Mouse (Mus musculus) common myeloid progenitor, adult 5-6 weeks (primary cell): ENCODE results near the gene Ccr10. TPM values are rescaled to one million over a fixed set of nuclear protein-coding genes. Genes with fewer than 3 reads are reported as not detected.
"Not testable (repeated sequence)": the region's sequence is repeated elsewhere in the genome, so short reads cannot be mapped to it uniquely, and the experiment has no call there.

Experiments used
- ATAC-seq: replicated peaks from 2 replicates; pipeline ENCODE4 v1.8.0; 2016; ENCODE audit warnings: low read depth, mild to moderate bottlenecking, moderate TSS enrichment, inconsistent platforms; ENCODE audit not compliant: poor library complexity, severe bottlenecking
- total RNA-seq: library from RNA; stranded (forward); fragments of 200-1000, 187-1606 nt; gene quantifications from 2 replicates; pipeline ENCODE4 v1.2.3, GENCODE M21; 2017

The Ccr10 gene
- total RNA-seq, 1 experiment from 2014 or later, result not detected

DNA sequence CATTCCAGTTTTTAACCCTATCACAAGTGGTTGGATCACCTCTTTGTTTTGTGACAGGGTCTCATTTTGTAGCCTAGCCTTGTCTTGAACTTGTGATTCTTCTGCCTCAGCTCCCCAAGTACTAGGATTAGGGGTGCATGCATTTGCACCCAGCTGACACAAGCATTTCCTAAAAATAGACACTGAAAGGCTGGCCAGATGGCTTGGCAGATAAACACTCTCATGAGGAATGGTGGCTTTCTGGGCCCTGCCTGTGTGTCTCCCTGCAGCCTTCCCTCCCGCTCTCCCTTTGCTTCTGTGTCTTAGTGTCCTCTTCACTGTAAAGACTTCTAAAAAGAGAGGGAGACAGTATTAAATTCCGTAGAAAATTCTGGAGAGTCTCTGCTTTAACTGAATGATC is 44.1 kb downstream of the Ccr10 start:
- no peak for ATAC-seq

DNA sequence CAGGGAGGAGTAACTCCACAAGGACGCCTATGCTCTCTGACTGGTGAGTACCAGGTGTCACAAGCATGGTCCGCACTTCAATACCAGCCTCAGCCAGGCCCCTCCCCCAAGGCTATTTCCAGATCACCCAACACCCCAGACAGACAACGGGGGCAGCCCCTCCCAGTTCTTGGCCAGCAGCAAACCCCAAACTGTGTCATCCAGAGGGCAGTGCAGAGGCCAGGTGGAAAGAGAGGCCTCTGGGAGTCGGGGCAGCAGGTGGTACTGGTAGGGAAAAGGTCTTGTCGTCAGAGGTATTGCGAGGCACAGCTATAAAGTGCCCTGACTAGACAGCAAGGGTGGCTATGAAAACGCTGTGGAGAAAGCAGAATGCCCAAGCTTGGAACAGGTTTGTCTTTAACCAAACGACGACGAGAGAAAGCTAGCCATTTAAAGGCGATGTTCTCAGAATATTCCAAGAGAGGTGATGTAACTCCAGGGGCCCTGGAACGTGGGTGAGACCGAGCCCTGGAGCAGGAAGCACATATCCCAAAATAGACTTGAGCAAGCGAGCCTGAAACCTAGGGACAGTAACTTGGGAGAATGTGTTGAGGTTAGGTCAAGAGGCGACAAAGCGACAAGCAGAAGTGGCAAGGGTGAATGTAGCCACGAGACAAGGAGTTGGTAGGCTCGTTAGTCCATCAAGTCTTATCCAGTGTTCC is 45.0 kb downstream of the Ccr10 start:
- ATAC-seq, result no peak

DNA sequence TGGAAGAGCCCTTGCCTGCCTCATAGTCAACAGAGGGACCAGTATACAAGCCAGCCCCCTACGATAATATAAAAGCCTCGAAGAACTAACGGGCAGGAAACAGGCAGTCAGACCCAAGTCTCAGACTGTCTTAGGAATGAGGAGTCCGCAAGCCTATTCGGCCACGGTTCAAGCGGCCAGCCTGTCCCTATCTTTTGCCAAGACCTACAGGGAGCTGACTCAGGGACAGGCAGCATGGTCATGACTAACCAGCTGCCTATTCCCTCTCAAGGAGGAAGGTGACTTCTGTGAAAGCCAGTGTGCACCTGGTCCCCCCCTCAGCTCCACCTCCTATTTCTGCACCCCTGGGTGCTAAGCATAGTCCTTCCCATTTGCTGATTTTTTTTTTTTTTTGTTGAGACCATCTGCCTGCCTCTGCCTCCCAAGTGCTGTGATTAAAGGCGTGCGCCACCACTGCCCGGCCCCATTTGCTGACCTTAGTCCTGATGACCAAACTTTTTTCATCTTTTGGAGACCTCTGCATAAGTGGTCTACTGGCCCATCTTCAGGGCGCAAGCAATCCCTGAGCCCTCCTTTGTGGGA is 46.2 kb downstream of the Ccr10 start:
- no peak for ATAC-seq

DNA sequence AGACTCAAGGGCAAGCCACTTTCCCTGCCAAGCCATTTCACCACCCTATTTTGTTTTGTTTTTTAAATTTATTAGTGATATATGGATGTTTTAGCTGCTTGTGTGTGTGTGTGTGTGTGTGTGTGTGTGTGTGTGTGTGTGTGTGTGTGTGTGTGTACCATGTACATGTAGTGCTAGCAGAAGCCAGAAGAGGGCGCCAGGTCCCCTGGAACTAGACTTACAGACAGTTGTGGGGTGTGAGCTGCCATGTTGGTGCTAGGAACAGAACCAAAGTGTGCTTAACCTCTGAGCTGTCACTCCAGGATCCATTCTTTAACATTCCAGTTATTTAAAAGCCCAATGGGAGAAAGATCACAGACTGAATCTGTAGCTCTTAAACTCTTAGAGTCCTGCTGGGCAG is 48.2 kb downstream of the Ccr10 start:
- ATAC-seq, result no peak

DNA sequence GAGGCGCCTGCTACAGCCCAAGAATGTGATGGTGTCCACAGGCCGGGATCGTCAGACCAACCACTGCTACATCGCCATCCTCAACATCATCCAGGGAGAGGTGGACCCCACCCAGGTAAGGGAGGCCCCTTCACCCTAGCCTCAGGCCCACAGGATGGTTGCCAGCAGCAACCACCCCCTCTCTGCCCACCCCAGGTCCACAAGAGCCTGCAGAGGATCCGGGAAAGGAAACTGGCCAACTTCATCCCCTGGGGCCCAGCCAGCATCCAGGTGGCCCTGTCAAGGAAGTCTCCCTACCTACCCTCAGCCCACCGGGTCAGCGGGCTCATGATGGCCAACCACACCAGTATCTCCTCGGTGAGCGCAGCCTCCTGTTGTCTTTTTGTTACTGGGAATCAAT is 50.2 kb downstream of the Ccr10 start:
- not testable (repeated sequence) for ATAC-seq

DNA sequence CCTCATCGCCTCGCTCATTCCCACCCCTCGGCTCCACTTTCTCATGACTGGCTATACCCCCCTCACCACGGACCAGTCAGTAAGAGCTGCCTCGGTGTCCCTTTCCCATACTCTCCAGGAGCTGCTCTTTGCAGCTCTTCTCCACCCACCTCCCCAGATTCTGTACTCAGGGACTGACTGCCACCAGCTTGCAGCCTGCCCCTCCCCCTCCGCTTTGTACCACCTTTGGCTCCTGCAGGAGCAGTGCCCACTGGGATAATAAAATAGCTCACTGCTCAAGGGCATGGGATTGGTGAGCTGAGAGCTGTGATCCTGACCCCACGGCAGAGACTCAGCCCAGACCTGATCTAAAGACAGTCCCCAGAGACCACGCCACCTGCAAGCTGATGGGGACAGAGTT is 50.7 kb downstream of the Ccr10 start:
- ATAC-seq, result not testable (repeated sequence)

Other genes with a start within 250 kb of the Ccr10 start
- gene Stat3, start 235.9 kb downstream of the Ccr10 start, total RNA-seq, result 59.6 and 74.9 TPM in 2 replicates
- 8.4 and 10.6 TPM in 2 replicates for gene Cavin1, start 204.6 kb downstream of the Ccr10 start, total RNA-seq
- 16.2 and 25.9 TPM in 2 replicates for gene Atp6v0a1, start 166.0 kb downstream of the Ccr10 start, total RNA-seq
- gene Naglu, start 105.4 kb downstream of the Ccr10 start, total RNA-seq, result 4.5 and 8.3 TPM in 2 replicates
- gene Hsd17b1, start 97.0 kb downstream of the Ccr10 start, total RNA-seq, result 1.2 TPM in 1 of 2 replicates, not detected in the other
- gene Coasy, start 92.9 kb downstream of the Ccr10 start, total RNA-seq, result 13.3 and 23.2 TPM in 2 replicates
- gene Mlx, start 88.2 kb downstream of the Ccr10 start, total RNA-seq, result 30.0 and 31.1 TPM in 2 replicates
- gene Psmc3ip, start 80.0 kb downstream of the Ccr10 start, total RNA-seq, result 46.7 and 57.6 TPM in 2 replicates
- gene Retreg3, start 55.5 kb downstream of the Ccr10 start, total RNA-seq, result 21.7 and 32.1 TPM in 2 replicates
- gene Tubg1, start 55.5 kb downstream of the Ccr10 start, total RNA-seq, result 32.5 and 37.8 TPM in 2 replicates
- not detected in 2 replicates for gene Tubg2, start 19.5 kb downstream of the Ccr10 start, total RNA-seq
- gene Cntnap1, start 4.9 kb downstream of the Ccr10 start, total RNA-seq, result 0.05 TPM in 2 replicates
- gene Plekhh3, start 4.1 kb downstream of the Ccr10 start, total RNA-seq, result 0.15 and 0.32 TPM in 2 replicates
- 15.3 and 22.8 TPM in 2 replicates for gene Ezh1, start 51.0 kb upstream of the Ccr10 start, total RNA-seq
- 0.58 TPM in 1 of 2 replicates, not detected in the other for gene Ramp2, start 70.6 kb upstream of the Ccr10 start, total RNA-seq
- gene Vps25, start 78.3 kb upstream of the Ccr10 start, total RNA-seq, result 51.5 and 61.9 TPM in 2 replicates
- not detected in 2 replicates for gene Wnk4, start 85.1 kb upstream of the Ccr10 start, total RNA-seq
- gene Cntd1, start 103.6 kb upstream of the Ccr10 start, total RNA-seq, result 1.5 and 5.4 TPM in 2 replicates
- gene Coa3, start 103.7 kb upstream of the Ccr10 start, total RNA-seq, result 34.3 and 43.1 TPM in 2 replicates
- 152 and 208 TPM in 2 replicates for gene Becn1, start 126.8 kb upstream of the Ccr10 start, total RNA-seq
- gene Psme3, start 140.8 kb upstream of the Ccr10 start, total RNA-seq, result 112 and 153 TPM in 2 replicates
- gene Aoc2, start 149.6 kb upstream of the Ccr10 start, total RNA-seq, result 0.78 and 2.4 TPM in 2 replicates
- under 0.01 and 0.29 TPM in 2 replicates for gene Aoc3, start 155.2 kb upstream of the Ccr10 start, total RNA-seq
- not detected in 2 replicates for gene G6pc, start 192.1 kb upstream of the Ccr10 start, total RNA-seq
- gene Aarsd1, start 242.2 kb upstream of the Ccr10 start, total RNA-seq, result 51.6 and 69.0 TPM in 2 replicates
- gene Gm27029, start 249.4 kb upstream of the Ccr10 start, total RNA-seq, result 1.1 and 17.0 TPM in 2 replicates
- gene Rundc1, start 249.6 kb upstream of the Ccr10 start, total RNA-seq, result 3.1 and 5.4 TPM in 2 replicates
- not detected in 2 replicates for gene Ptges3l, start 249.9 kb upstream of the Ccr10 start, total RNA-seq